Mouse (Mus musculus) olfactory bulb, adult 2 months (tissue): ENCODE results near the gene Zfp248.

Experiments
- CTCF ChIP-seq: fragments of 200-500 bp; IDR thresholded peaks from 2 replicates; pipeline ENCODE4 v1.5.1; 2012; ENCODE audit warnings: low read depth, mild to moderate bottlenecking, low read length, moderate library complexity; ENCODE audit not compliant: insufficient read depth
- POLR2A ChIP-seq: fragments of 200-500 bp; IDR thresholded peaks from 2 replicates; pipeline ENCODE4 v1.6.1; 2012; ENCODE audit warnings: mild to moderate bottlenecking, low read depth, low read length, moderate library complexity; ENCODE audit not compliant: insufficient read depth

DNA sequence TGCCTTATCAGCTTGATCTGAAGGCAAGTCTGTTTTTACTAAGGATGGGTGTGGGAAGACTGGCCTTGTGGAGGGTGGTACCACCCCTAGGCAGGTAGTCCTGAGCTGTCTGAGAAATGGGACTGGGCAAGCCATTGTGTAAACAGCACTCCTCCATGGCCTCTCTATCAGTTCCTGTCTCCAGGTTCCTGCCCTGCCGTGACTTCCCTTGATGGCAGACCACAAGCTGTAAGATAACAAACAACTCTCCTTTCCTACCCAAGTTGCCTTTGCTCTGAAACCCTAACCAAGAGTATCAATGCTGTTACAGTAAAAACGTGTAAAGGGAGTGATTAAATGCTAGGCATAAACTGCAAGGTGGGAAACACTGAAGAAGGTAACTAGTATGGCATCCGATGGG is 74.7 kb downstream of the Zfp248 start:
- no peak for TF ChIP-seq CTCF
- no peak for TF ChIP-seq POLR2A
